In the genomic region with DNA sequence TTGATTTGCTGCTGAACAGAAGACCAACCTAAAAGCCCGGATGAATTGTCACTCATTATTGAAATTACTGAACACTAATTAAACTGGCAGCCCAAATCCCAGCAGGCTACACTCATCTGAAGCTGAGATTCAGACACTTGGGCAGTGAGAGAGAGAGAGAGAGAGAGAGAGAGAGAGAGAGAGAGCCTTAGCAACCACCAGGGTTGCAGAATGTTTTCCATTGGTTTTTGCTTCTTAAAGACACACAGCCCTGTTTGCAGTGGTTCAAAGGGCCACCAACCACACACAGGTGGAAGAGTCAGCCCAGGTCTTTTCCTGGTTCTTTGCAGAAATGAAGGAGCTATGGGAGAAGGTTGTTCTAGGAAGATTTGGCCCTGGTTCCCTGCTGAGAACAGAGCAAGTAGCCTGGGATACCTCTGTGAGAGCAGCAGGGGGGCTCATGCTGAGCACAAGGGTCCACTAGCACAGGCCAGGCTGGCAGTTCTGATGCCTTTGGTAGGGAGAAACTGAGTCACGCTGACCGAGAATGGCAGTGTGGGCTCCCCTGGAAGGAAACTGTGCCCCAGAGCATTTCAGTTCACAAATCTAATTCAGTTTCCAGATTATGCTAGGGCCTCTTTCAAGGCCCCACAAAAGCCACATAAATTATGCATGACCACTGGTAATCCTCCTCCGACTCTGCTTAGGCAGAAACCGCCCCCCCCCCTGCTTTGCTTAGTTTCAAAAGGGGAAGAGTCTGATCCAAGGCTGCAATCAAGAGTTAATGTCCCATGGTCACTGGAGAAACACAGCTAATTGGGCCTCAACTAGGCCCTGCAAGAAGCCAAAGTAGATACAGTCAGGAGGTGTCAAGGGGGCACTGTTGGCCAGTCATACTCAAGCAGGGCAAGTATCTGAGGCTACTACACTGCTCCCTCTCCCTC, we compare ENCODE assay signal across 13 mouse cellular contexts.
DNase-seq lines count a peak whose midpoint lies in the region; ATAC-seq and TF ChIP-seq lines count a peak whose summit lies in the region.
"Had no signal": no experiment of that assay in that cellular context is flagged by ENCODE, and none has a peak within 500 bp of the region (broad histone marks: within the 10 kb centered on the region; RNA-seq: fewer than 3 reads in every experiment).

No protein-coding gene starts in this region.

- peak; percentile 82 for ATAC-seq in forebrain, embryonic 16.5 days
- ATAC-seq: lung, postnatal 0 days; Patski had no signal

- no peak overlapping the region for H3K4me3 ChIP-seq in layer of hippocampus, adult 2 months
- H3K4me3 ChIP-seq in forebrain, embryonic 16.5 days (replicated peaks; ENCODE audit: low read length): no peak overlapping the region
- H3K4me3 ChIP-seq: limb, embryonic 13.5 days had no signal

- no peak overlapping the region for H3K9ac ChIP-seq in forebrain, embryonic 16.5 days (replicated peaks; ENCODE audit: low read depth, low read length)
- H3K9ac ChIP-seq: limb, embryonic 13.5 days had no signal

- no peaks in the 10 kb centered on the region for H3K9me3 ChIP-seq in forebrain, embryonic 16.5 days (ENCODE audit: control insufficient read depth, low read length)
- H3K9me3 ChIP-seq: limb, embryonic 13.5 days had no signal

- intact Hi-C loops in gastrocnemius, postnatal 14 days (cut with DNase I; ENCODE audit: low total_unique reads): no loop called here

- TF ChIP-seq CTCF in layer of hippocampus, adult 2 months (conservative IDR thresholded peaks at IDR 0.05): no peak

- H3K4me2 ChIP-seq in forebrain, embryonic 16.5 days (ENCODE audit: low read length): no peak overlapping the region
- H3K4me2 ChIP-seq: limb, embryonic 13.5 days had no signal

- peaks cover 18% of the 10 kb centered on the region for H3K4me1 ChIP-seq in forebrain, embryonic 16.5 days (replicated peaks; ENCODE audit: control insufficient read depth, insufficient read depth, low read length)

- WGBS in forebrain, embryonic 16.5 days: 6% methylated on average over 5 of the region's 5 CpGs

- DNase-seq in layer of hippocampus, adult 2 months (ENCODE audit: low spot score in 2 of 2): no peak
- no peak for DNase-seq in layer of hippocampus, postnatal 10 days (ENCODE audit: low spot score in 2 of 2)
- peak; percentile 52 for DNase-seq in mesoderm, embryonic 11.5 days (ENCODE audit: low read depth, low spot score)
- DNase-seq in gastrocnemius, postnatal 14 days: no peak
- no peak for DNase-seq in layer of hippocampus, postnatal 25 days (ENCODE audit: extremely low spot score in 1 of 2, low spot score in 1 of 2)
- no peak for DNase-seq in urinary bladder, adult 2 months (ENCODE audit: low spot score)
- DNase-seq in frontal cortex, postnatal 10 days (ENCODE audit: low spot score in 2 of 2): no peak
- DNase-seq: cerebellum, postnatal 10 days; kidney, adult 9 months had no signal

- H3K27me3 ChIP-seq in forebrain, embryonic 16.5 days (replicated peaks; ENCODE audit: control insufficient read depth, insufficient read depth, low read length): peaks cover 9% of the 10 kb centered on the region; the same call in 1 of the 2 replicates
- H3K27me3 ChIP-seq: Patski had no signal

- peak overlapping the region; percentile 32; the same call in 1 of the 2 replicates for H3K27ac ChIP-seq in layer of hippocampus, adult 2 months
- H3K27ac ChIP-seq in forebrain, embryonic 16.5 days (ENCODE audit: low read length): 0 out of 2 replicates have a peak overlapping the region, but pooled peaks have one; percentile 10
- H3K27ac ChIP-seq: limb, embryonic 13.5 days had no signal

- no peaks in the 10 kb centered on the region for H3K36me3 ChIP-seq in forebrain, embryonic 16.5 days (ENCODE audit: control insufficient read depth, insufficient read depth)
- H3K36me3 ChIP-seq: limb, embryonic 13.5 days had no signal
